Mouse (Mus musculus): Measurements from ENCODE around the gene Kmt5c. TPM values are rescaled to one million over a fixed set of nuclear protein-coding genes. Genes with fewer than 3 reads are reported as not detected.

Kmt5c gene
- polyA plus RNA-seq, 1 experiment from 2014 or later: 79.0 TPM

GRCm38 (mm10) chr7:4725169-4725568 lies 14.7 kb upstream of the Kmt5c start, which contains the start of gene Tmem150b:
Gene Tmem150b (minus strand): TSS chr7:4725249.
- peaks cover 14% of the 10 kb centered on the region; the same call in 1 of the 2 replicates for H3K4me1 ChIP-seq
- 0 out of 2 replicates have a peak, but pooled peaks cover 14% of the 10 kb centered on the region for H3K27me3 ChIP-seq (replicated peaks)
- ATAC-seq: no peak
- no peak within 1 kb of the TSS for H3K27ac ChIP-seq
- H3K4me2 ChIP-seq: peak within 1 kb of the TSS; percentile 57
- no peaks in the 10 kb centered on the region for H3K9me3 ChIP-seq (replicated peaks)
- H3K36me3 ChIP-seq: no peaks in the 10 kb centered on the region
- 19% methylated on average over 7 of the region's 7 CpGs for WGBS (ENCODE audit: insufficient replicate concordance)
- no peak within 1 kb of the TSS for H3K9ac ChIP-seq
- no peak within 1 kb of the TSS for H3K4me3 ChIP-seq

GRCm38 (mm10) chr7:4731090-4731489 lies 8.8 kb upstream of the Kmt5c start:
- no peaks in the 10 kb centered on the region for H3K9me3 ChIP-seq (replicated peaks)

GRCm38 (mm10) chr7:4732968-4733392 lies 6.9 kb upstream of the Kmt5c start:
- Histone ChIP-seq H3K36me3 (no peaks in the 10 kb centered on the region), H3K9ac (peak overlapping the region; percentile 46), H3K27me3 (replicated peaks) (0 out of 2 replicates have a peak, but pooled peaks cover 5% of the 10 kb centered on the region), H3K4me1 (peaks cover 18% of the 10 kb centered on the region), H3K4me3 (no peak overlapping the region), H3K9me3 (replicated peaks) (no peaks in the 10 kb centered on the region), H3K4me2 (peak overlapping the region; percentile 40), H3K27ac (peak overlapping the region; percentile 36; the same call in 1 of the 2 replicates)
- peak; percentile 85 for ATAC-seq
- WGBS (ENCODE audit: insufficient replicate concordance): 29% methylated on average over 6 of the region's 6 CpGs

More at GRCm38 (mm10) chr7:4731090-4731489, 8.8 kb upstream of the Kmt5c start:
- Histone ChIP-seq H3K27me3 (replicated peaks) (0 out of 2 replicates have a peak, but pooled peaks cover 5% of the 10 kb centered on the region), H3K36me3 (no peaks in the 10 kb centered on the region), H3K27ac (no peak overlapping the region), H3K9ac (no peak overlapping the region), H3K4me2 (no peak overlapping the region), H3K4me3 (no peak overlapping the region), H3K4me1 (peaks cover 18% of the 10 kb centered on the region)
- WGBS (ENCODE audit: insufficient replicate concordance): 63% methylated on average over 5 of the region's 5 CpGs
- ATAC-seq: no peak

DNA sequence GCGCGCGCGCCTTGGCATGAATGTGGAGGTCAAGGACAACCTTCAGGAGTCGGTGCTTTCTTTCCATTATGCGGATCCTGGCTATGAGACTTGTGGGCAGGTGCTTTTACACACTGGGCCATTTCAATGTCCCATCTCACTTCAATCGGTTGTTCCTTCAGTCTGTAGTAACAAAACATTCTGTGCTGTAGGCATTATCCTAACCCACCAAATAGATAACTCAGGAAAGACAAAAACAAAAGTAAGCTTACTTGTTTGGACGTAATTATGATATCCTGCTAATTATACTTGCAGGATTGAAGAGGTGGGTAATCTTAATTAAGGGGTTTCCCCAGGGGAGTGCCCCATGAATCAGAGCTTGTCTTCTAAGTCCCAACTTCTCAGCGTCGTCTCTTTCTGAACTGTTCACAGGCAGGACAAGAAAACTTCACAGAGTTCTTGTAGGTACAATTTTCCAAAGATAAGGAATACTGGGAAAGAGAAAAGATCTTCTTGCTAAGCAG lies 823 bp upstream of the Kmt5c start:
- H3K27ac ChIP-seq: peak overlapping the region; percentile 62
- no peak for ATAC-seq
- H3K9ac ChIP-seq: peak overlapping the region; percentile 37; the same call in 1 of the 2 replicates
- peaks cover 23% of the 10 kb centered on the region for H3K36me3 ChIP-seq
- H3K4me1 ChIP-seq: peaks cover 45% of the 10 kb centered on the region
- peak overlapping the region; percentile 56 for H3K4me3 ChIP-seq
- no peaks in the 10 kb centered on the region for H3K27me3 ChIP-seq (replicated peaks)
- no peaks in the 10 kb centered on the region for H3K9me3 ChIP-seq (replicated peaks)
- WGBS (ENCODE audit: insufficient replicate concordance): 48% methylated on average over 10 of the region's 10 CpGs
- peak overlapping the region; percentile 94 for H3K4me2 ChIP-seq

GRCm38 (mm10) chr7:4740309-4740727 lies 403 bp downstream of the Kmt5c start:
- peak overlapping the region; percentile 86 for H3K4me3 ChIP-seq
- no peaks in the 10 kb centered on the region for H3K27me3 ChIP-seq (replicated peaks)
- H3K4me1 ChIP-seq: peaks cover 57% of the 10 kb centered on the region
- peak; percentile 6 for ATAC-seq
- 0% methylated on average over 11 of the region's 14 CpGs for WGBS (ENCODE audit: insufficient replicate concordance)
- H3K4me2 ChIP-seq: peak overlapping the region; percentile 94
- H3K9ac ChIP-seq: peak overlapping the region; percentile 93
- H3K9me3 ChIP-seq (replicated peaks): no peaks in the 10 kb centered on the region
- H3K27ac ChIP-seq: peak overlapping the region; percentile 98
- H3K36me3 ChIP-seq: peaks cover 34% of the 10 kb centered on the region

- 6% methylated on average over 4 of the region's 4 CpGs for WGBS (ENCODE audit: insufficient replicate concordance)
- H3K9ac ChIP-seq: peak overlapping the region; percentile 93
- peak overlapping the region; percentile 94 for H3K4me2 ChIP-seq
- H3K36me3 ChIP-seq: peaks cover 43% of the 10 kb centered on the region
- H3K4me3 ChIP-seq: peak overlapping the region; percentile 86
- peak; percentile 54 for ATAC-seq
- H3K9me3 ChIP-seq (replicated peaks): no peaks in the 10 kb centered on the region
- peak overlapping the region; percentile 98 for H3K27ac ChIP-seq
- no peaks in the 10 kb centered on the region for H3K27me3 ChIP-seq (replicated peaks)
- H3K4me1 ChIP-seq: peaks cover 66% of the 10 kb centered on the region
Measured at GRCm38 (mm10) chr7:4741151-4741550, 1.2 kb downstream of the Kmt5c start.

GRCm38 (mm10) chr7:4741672-4742481 lies 2.0 kb downstream of the Kmt5c start:
- peak overlapping the region; percentile 86 for H3K4me3 ChIP-seq
- peak overlapping the region; percentile 98 for H3K27ac ChIP-seq
- ATAC-seq: peak; percentile 48
- peak overlapping the region; percentile 94 for H3K4me2 ChIP-seq
- H3K27me3 ChIP-seq (replicated peaks): no peaks in the 10 kb centered on the region
- 55% methylated on average over 21 of the region's 21 CpGs for WGBS (ENCODE audit: insufficient replicate concordance)
- no peaks in the 10 kb centered on the region for H3K9me3 ChIP-seq (replicated peaks)
- peak overlapping the region; percentile 93 for H3K9ac ChIP-seq
- peaks cover 73% of the 10 kb centered on the region for H3K4me1 ChIP-seq
- peaks cover 50% of the 10 kb centered on the region for H3K36me3 ChIP-seq

DNA sequence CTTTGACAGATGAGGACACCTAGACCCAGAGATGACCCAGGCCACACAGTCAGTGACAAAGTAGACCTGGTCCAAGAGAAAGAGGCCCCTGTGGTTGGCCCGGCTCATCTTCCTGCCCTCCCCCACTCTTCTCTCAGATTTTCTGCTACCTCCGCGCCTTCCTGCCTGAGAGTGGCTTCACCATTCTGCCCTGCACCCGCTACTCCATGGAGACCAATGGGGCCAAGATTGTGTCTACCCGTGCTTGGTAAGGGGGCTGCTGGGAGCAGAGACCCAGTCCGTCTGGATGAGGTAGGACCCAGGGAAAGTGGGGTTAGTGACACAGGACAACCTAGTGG lies 2.5 kb downstream of the Kmt5c start:
- ATAC-seq: no peak
- H3K9me3 ChIP-seq (replicated peaks): no peaks in the 10 kb centered on the region
- peak overlapping the region; percentile 86 for H3K4me3 ChIP-seq
- H3K27me3 ChIP-seq (replicated peaks): no peaks in the 10 kb centered on the region
- 51% methylated on average over 6 of the region's 6 CpGs for WGBS (ENCODE audit: insufficient replicate concordance)
- H3K36me3 ChIP-seq: peaks cover 53% of the 10 kb centered on the region
- H3K27ac ChIP-seq: peak overlapping the region; percentile 98
- H3K9ac ChIP-seq: peak overlapping the region; percentile 93
- H3K4me2 ChIP-seq: peak overlapping the region; percentile 94
- peaks cover 79% of the 10 kb centered on the region for H3K4me1 ChIP-seq

GRCm38 (mm10) chr7:4743354-4743753 lies 3.4 kb downstream of the Kmt5c start:
- Histone ChIP-seq H3K9ac (peak overlapping the region; percentile 93), H3K27ac (peak overlapping the region; percentile 98), H3K4me2 (peak overlapping the region; percentile 94), H3K4me3 (peak overlapping the region; percentile 86), H3K9me3 (replicated peaks) (no peaks in the 10 kb centered on the region), H3K27me3 (replicated peaks) (no peaks in the 10 kb centered on the region), H3K4me1 (peaks cover 88% of the 10 kb centered on the region), H3K36me3 (peaks cover 53% of the 10 kb centered on the region)
- peak; percentile 6; the same call in 1 of the 2 replicates for ATAC-seq
- 24% methylated on average over 2 of the region's 2 CpGs for WGBS (ENCODE audit: insufficient replicate concordance)

DNA sequence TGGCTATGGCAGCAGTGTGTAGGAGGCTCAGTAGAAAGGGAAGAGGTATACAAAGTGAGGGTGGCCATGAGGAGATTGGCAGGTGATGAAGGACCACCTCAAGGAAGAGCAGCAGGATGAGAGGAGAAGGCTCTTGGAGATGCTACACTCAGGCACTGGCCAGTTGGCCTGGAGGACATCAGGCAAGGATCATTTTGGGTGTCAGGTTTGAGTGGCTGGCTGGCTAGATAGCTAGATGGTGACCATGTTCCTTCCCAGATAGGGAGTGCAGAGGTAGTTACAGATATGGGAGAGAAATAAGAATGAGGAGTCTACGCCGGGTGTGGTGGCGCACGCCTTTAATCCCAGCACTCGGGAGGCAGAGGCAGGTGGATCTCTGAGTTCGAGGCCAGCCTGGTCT lies 5.0 kb downstream of the Kmt5c start:
- peak overlapping the region; percentile 98 for H3K27ac ChIP-seq

DNA sequence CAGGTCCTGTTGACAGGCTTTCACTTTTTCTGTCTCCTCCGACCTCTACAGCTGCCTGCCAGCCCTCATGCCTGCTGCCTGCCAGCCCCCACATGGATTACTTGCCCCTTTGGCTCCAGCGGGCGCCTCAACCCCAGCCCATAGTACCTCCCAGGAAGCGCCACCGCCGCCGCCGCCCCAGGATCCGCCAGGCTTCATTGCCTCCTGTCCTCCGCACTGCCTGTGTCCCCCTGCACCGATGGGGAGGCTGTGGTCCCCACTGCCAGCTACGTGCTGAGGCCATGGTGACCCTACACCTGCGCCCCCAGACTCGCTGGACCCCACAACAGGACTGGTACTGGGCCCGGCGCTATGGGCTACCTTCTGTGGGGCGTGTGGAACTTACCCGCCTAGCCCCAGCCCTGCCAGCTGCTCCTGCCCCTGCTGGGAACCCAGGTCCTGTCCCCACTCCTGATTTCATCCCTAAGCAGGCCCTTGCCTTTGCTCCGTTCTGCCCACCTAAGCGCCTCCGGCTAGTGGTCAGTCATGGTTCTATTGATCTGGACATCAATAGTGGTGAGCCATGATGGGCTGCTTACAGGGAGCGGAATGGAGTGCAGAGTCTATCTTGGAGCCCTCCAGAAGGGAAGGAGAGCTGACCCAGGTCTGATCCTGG lies 6.5 kb downstream of the Kmt5c start:
- Histone ChIP-seq H3K4me3 (peak overlapping the region; percentile 10), H3K9ac (peak overlapping the region; percentile 72), H3K27ac (peak overlapping the region; percentile 98), H3K36me3 (peaks cover 80% of the 10 kb centered on the region), H3K9me3 (replicated peaks) (no peaks in the 10 kb centered on the region), H3K4me1 (peaks cover 100% of the 10 kb centered on the region), H3K27me3 (replicated peaks) (no peaks in the 10 kb centered on the region), H3K4me2 (peak overlapping the region; percentile 67)
- ATAC-seq: no peak
- 82% methylated on average over 22 of the region's 22 CpGs for WGBS (ENCODE audit: insufficient replicate concordance)

More for the DNA sequence above, 5.0 kb downstream of the Kmt5c start:
- Histone ChIP-seq H3K4me2 (peak overlapping the region; percentile 94), H3K4me1 (peaks cover 92% of the 10 kb centered on the region), H3K36me3 (peaks cover 65% of the 10 kb centered on the region), H3K9ac (peak overlapping the region; percentile 93), H3K9me3 (replicated peaks) (no peaks in the 10 kb centered on the region), H3K27me3 (replicated peaks) (no peaks in the 10 kb centered on the region), H3K4me3 (0 out of 2 replicates have a peak overlapping the region, but pooled peaks have one; percentile 4)
- no peak for ATAC-seq
- WGBS (ENCODE audit: insufficient replicate concordance): 58% methylated on average over 6 of the region's 6 CpGs
